Mouse (Mus musculus) left cerebral cortex, postnatal 36 days (tissue): ENCODE measurements around the gene Tmem178b. TPM values are rescaled to one million over a fixed set of nuclear protein-coding genes. Genes with fewer than 3 reads are reported as not detected.

Experiments
- DNase-seq, 2 experiments: peaks; one replicate each; pipeline ENCODE4 v3.0.0; 2021 to 2022; ENCODE audit warnings: low spot score in 2 of 2, mixed read lengths in 1 of 2
- intact Hi-C: fragments of 180-260 bp; cut with DNase I; formaldehyde crosslinking; loops from one replicate; pipeline ENCODE4 v1.15.1; 2025
- total RNA-seq, 2 experiments: library from RNA; stranded (reverse); gene quantifications; 2 replicates each; pipeline ENCODE4 v1.2.3; 2021

The Tmem178b gene
- total RNA-seq, 2 experiments from 2014 or later, result 246 to 266 TPM

DNA sequence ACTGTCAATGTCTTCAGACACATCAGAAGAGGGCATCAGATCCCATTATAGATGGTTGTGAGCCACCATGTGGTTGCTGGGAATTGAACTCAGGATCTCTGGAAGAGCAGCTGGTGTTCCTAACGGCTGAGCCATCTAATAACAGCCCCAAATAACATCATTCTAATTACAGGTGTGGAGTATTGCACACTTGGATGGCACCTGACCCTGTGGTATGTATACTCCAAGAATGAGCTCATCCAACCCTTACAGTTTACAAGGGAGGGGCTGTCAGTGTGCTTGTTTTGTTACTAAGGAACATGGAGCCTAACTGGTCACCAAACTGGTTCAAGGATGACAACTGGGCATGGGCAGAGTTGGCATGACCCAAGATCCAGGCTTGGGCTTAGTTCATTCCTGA, 190.8 kb downstream of the Tmem178b start:
- no peak for DNase-seq
- intact Hi-C loops, result no loop called here

DNA sequence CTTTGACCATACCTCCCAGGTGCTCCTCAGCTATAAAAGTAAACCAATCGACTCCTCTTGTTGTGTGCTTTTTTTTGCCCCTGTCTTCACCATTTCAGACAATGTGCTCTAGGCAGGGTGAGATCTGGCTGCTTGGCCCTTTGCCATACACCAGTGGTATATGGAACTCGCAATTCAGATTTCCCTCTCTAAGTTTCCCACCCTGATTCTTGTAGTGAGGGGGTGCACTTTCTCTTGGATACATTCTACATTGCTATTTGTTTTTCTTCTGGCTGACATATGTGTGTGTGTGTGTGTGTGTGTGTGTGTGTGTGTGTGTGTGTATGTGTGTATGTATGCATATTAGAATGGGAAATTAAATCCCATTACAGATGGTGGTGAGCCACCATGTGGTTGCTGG, 191.3 kb downstream of the Tmem178b start:
- DNase-seq, result no peak
- intact Hi-C loops, result no loop called here

DNA sequence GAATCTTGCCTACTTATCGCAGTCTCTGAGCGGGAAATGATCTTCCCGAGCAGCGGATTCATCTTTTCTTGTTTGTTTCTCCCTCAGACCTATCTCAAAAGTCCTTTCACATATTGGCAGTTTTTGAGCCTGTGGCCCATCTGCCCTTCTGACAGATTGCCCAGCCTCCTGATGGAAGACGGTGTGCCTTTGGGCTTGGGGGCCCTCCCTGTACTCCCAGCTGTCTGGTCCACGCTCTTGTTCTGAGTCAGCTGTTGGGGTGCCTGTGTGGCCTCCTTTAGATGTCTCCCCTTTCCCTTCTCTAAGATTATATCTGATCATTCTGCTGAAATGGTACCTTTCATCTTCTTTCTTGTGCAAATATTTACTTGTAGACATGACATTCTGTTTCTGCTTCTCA, 195.4 kb downstream of the Tmem178b start:
- DNase-seq, result no peak

DNA sequence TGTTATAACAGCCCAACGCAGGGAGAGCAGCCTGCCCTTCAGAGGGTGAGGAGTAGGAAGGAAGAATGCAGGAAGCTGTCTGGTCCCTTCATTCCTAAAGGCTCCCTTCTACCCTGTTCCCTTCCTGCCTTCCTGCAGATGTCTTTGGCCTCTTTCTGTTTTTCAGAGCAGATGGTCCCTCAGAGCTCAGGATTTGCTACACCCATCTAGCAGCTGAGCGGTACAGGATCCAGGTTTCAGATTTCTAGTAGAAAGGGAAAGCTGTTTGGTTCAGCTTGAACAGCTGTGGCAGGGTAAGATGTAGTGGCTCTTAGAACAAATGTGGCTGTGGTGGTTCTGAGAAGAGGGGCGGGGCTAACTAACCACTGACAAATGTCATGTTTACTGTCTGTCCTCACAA, 197.9 kb downstream of the Tmem178b start:
- intact Hi-C loops, result no loop called here

More for the DNA sequence above, 195.4 kb downstream of the Tmem178b start:
- intact Hi-C loops, result no loop called here

DNA sequence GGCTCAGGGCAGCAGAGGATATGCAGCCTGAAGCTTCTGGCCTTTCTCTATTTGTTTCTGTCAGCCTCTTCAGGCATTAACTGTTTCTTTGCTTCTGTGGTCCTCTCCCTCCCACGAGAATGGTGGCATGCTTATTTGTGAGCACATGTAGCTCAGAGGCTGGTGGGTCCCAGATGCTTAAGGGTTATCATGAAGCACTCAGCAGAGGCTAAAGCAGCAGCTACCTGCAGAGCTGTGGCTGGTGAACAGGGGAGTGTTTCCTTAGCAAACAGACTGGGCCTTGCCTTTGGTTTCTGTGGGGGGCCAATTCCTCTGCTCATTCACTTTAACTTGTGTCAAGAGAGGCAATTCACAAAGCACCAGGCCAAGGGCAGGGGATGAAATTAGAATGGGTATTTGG, 203.0 kb downstream of the Tmem178b start:
- DNase-seq, result no peak
- intact Hi-C loops, result no loop called here

More for the DNA sequence above, 197.9 kb downstream of the Tmem178b start:
- DNase-seq, result peak; percentile 32 to 35

DNA sequence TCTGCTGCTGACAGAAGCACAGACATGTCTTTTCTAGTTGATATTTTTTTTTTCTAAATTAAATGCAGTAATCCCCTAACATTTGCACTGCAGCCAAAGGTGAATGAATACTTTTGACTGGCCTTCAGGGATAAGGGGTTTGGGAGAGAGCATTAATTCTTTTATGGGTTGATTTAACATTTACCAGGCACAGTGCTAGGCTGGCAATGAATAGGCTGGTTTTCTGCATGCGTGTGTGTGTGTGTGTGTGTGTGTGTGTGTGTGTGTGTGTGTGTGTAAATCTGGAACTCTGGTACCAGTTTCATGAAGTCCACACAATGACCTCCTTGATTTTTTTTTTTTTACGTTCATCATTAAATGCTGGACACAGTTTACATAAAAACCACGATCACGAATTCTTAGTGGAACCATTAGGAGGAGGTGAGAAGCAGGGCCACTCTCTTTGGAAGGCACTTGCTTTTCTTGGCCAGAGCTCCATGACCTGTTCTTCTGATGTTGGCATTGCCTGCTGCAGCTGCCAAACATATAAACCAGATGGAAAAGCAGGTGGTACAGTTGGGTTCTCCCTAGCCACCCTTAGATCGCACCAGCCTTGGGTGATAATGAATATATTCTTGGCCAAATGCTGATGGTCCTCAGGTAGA, 203.7 kb downstream of the Tmem178b start:
- DNase-seq, result no peak
- intact Hi-C loops, result no loop called here

DNA sequence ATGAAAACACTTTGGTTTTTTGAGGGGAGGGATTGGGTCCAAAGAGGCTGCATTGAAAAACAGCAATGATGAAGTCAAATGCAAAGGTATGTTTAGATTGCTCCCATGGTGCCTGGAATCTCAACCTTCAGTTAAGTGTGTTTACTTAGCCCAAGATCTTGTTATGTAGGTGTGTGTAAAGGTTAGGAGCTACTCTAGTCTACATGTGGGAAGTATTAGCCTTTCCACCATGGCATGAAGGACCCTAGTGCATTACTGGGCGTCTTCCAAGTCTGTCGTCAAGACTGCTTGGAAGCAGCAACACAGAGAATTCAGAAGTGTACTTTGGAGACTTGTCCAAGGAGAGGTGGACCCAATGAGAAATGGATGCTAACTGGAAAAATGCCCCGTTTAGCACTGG, 205.3 kb downstream of the Tmem178b start:
- intact Hi-C loops, result no loop called here
- DNase-seq, result no peak

DNA sequence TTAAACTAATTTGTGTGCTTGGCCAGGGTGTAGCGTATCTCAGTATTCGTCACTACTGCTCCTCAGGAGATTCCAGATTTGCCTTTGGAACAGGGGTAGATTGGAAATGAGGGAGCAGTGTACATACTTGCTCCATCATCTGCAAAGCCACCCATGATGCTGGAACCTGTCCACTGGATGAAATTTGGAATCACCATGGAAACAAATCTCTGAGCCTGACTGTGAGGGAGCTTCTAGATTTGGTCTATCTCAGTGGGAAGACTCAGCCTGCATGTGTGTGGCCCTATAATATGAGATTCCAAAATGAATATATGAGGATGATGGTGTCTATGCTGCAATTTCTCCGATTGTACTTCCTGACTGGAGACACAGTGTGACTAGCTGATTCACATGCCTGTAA, 210.7 kb downstream of the Tmem178b start:
- no peak for DNase-seq
- intact Hi-C loops, result no loop called here

DNA sequence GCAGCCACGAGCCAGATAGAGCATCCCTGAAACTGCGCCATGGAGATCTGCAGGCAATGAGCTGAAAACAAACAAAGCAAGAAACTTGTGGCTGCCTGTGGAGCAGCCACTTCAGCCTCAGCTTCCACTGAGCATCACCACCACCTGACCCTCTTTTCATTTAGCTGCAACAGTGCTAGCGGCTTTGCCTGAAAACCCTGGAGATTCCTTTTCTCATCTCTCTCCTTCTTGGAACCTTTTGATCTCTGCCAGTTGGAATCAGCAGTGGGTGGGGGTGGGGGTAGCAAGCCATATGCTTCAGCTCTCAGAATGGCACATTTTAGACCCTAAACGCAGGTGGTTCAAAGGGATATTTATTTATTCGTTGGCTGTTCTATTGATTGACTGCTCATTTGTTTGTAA, 218.2 kb downstream of the Tmem178b start:
- intact Hi-C loops, result no loop called here
- no peak for DNase-seq

DNA sequence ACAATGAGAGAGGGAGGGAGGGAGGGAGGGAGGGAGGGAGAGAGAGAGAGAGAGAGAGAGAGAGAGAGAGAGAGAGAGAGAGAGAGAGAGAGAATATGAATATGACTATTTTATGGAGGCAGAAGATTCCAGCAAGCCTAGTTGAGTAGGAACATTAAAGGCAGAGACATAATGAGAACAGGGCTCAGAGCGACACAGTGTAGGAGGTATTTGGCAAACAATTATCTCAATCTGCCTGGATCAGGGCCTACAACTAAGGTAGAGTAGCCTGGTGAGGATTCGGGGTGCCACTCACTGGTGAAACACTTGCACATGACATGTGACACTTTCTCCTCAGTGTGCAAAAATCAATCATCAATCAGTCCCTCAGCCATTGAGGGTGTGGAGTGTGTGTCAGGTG, 225.4 kb downstream of the Tmem178b start:
- intact Hi-C loops, result no loop called here
- no peak for DNase-seq

DNA sequence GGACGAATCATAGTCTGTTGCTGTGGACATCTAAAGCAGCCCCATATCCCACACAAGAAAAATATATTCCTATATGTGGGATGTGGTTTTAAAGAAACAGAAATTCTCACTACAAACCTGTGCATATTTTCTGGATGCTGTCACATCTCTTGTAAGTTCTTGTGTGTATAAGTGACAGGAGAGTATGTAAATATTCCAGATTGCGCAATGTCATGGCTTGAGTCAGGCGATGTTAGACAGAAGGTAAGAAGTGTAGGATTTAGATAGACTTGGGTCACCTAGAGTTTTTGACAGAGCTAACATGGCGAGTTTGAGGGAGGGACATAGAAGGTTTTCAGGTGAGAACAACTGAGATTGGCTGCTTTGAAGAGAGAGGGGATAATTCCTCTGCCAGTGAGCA, 228.7 kb downstream of the Tmem178b start:
- DNase-seq, result no peak
- intact Hi-C loops, result no loop called here

DNA sequence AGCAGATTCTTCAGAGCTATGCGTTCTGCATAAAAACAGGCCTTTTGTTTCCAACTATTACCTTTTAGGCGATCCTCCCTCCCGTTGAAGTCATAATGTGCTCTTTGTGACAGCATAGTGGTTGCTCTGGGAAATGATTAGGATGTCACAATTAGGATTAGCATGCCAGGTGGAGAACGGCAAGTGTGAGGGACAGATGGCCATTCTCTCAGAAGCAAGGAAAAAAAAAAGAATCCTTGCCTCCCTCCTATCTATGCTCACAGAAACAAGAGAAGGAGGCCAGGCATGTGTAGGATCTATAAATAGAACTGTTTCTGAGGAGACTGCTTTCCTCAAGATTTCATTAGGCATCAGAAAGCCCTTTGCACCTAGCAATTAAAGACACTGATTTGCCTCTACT, 229.8 kb downstream of the Tmem178b start:
- no peak for DNase-seq

DNA sequence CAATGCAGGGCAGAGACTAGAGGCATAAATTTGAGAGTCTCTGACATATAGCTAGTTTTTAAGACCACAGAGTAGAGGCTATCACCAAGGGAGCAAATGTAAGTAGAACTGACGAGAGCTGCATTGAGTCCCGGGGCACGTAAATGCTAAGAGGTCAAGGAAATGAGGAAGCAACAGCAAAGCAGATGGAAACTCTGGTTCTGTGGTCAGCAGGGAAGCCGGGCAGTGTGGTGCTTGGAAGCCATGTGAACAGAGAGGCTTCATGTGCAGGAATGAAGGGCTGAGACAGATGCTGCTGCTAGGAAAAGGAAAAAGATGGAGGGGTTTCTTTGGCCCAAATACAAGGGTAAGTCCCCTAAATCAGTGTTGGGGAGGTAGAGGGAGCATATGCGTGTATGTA, 237.0 kb downstream of the Tmem178b start:
- intact Hi-C loops, result loop anchor here (5.0 kb wide), 1 partner anchor 238 kb away; the partner anchor contains the start of gene Tmem178b
- no peak for DNase-seq

More for the DNA sequence above, 229.8 kb downstream of the Tmem178b start:
- intact Hi-C loops, result no loop called here

DNA sequence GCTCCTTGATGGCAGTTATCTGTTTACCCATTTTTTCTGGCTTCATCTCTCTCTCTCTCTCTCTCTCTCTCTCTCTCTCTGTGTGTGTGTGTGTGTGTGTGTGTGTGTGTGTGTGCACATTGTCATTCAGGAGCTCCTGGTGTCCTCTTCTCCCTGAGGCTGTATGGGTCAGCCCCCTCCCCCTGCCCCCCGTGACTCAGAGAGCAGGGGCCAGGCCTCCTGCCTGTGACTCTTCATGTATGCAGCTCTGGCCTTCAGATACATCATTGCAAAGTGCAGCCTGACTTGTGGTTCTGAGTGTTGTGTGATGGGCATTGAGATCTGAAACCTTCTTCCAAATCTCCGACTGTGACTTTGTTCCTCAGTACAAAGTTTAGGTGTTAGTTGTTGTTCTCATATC, 237.7 kb downstream of the Tmem178b start:
- intact Hi-C loops, result loop anchor here (5.0 kb wide), 1 partner anchor 238 kb away; the partner anchor contains the start of gene Tmem178b

DNA sequence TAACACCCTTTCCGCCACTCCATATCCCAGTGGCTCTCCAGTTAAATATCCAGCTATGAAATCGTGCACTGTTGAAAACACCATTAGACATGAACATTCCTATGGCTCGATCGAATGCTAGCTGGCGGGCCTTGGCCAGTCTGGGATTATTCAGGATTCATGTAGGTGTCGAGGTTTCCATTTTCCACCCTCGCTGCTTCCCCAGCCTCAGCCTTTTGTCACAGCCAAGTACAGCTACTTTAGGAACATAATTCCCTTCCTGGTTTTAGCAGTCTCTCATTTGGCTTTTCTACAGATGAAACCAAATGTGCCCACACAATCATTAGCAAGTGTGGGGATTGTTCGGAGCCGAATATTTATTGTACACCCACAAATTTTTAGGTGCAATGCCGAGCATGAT, 239.4 kb downstream of the Tmem178b start:
- DNase-seq, result peak; percentile 53 to 67
- intact Hi-C loops, result loop anchor here (5.0 kb wide), 1 partner anchor 240 kb away; the partner anchor contains the start of gene Tmem178b

More for the DNA sequence above, 237.7 kb downstream of the Tmem178b start:
- no peak for DNase-seq

DNA sequence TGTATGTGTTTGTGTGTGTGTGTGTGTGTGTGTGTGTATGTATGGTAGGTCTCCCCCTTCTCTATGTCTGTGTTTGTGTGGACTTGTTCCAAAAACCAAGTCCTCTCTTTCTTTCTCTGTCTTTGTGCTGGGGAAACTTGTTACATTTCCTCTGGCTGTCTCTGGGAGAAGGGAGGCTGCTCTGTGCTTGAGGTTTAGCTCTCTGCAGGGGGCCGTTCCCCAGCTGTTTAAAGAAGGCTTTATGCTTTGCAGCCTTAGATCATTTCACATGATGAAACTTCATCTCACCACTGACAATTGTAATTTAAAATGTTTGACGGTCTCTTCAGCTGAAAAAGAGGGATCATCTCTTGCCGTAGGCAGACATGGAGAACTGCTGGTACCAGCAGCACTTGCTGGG, 243.2 kb downstream of the Tmem178b start:
- DNase-seq, result no peak
- intact Hi-C loops, result no loop called here

DNA sequence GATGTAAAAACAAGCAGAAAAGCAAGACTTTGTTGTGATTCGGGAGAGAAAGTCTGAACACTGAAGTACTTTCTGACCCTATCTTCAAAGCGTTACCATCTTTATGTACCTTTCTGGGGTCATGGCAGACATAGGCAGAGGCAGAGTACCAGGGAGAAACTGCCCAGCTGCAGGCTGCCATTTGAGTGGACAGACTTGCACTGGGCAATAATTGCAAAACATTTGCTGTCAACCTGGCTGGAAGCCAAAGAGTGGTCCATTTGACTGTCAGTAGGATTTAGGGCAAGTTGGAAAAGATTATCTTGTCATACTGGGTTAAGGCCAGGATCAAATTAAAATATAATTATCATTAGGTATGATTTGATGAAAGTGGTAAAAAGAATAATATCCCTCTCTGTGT, 247.1 kb downstream of the Tmem178b start:
- intact Hi-C loops, result no loop called here
- no peak for DNase-seq

DNA sequence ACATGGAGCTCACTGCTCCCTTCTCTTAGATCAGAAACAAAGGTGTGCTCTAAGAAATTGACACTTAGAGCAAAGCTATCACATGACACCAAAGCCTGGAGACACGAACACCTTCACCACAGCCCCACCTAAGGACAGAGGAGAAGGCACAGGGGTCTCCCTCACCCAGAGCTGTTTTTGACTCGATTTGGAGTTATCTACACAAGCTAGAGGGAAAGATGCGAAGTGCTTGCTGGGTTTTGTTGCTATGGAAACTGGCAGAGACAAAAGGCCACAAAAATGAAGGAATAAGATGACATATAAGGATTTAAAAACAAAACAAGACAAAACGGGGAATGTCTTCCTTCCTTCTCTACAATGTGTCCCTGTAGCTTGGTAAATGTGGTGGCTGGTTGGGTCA, 248.4 kb downstream of the Tmem178b start:
- intact Hi-C loops, result no loop called here
- DNase-seq, result no peak

DNA sequence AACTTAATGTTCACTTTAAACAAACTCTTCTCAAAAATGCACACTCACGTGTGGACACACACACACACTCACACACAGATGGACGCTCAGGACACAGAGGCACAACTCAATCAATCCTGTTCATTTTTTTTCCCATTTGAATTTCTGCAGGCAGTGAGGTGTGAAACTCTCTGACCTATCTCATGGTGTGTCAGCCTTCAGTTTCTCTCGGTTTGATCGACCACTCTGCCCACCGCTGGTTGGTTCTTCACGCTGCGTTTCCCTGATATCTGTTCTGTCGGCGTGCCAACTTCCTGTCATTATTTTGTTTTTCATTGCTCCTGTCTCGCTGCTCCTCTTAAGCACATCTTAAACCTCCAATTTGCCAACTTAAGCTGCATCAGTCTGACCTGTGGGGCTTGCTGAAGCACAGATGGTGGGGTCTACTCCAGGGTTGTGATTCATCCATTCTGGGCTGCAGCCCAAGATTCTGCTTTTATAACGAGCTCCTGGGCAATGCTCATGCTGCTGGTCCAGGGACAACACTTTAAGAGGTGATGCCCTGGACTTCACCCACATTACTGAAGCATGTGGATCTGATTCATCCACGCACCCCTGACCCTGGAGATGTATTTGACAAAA, 250.1 kb downstream of the Tmem178b start:
- DNase-seq, result no peak
- intact Hi-C loops, result no loop called here

DNA sequence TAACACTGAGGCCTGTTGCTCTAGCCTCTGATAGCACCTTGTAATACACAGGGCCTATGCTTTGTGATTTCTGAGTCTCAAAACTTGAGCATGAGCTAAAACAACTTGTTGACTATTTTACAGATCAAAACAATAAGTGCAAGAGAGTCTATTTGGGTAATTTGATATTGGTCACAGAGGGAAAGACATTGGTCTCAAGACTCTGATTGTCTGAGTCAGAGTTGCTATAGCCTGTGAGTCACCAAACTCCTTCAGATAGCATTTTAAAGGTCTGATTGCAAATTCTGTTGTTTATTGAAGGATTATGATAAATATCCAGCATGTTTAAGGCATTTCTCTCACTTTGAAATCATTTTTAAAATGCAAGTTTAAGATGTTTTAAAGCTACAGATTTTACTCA, 250.9 kb downstream of the Tmem178b start:
- DNase-seq, result no peak
- intact Hi-C loops, result no loop called here

DNA sequence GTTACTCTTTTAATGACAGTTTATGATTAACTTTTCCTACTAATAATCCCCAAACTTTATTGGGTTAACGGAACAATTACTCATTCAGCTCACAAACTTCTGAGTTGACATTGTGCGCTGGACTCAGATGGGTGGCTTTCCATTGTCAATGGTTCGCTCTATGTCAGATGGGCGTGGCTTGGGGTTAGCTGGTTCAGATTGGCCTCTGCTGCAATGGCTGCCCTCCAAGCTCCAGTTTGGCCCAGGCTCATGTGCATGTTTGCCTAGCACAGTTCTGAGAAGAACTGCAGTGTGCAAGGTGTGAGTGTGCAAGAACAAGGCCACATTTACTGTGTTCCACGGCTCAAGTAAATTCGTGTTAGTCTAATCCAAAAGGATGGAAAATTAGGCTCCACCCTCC, 255.6 kb downstream of the Tmem178b start:
- intact Hi-C loops, result no loop called here
- no peak for DNase-seq
